Mouse (Mus musculus) cerebellum, postnatal 14 days (tissue): Measurements from ENCODE around the gene Ddx17.

Experiments used
- DNase-seq, 2 experiments: peaks; one replicate each; pipeline ENCODE4 v3.0.0; 2021; ENCODE audit warnings: mixed read lengths in 2 of 2

Ddx17 gene

DNA sequence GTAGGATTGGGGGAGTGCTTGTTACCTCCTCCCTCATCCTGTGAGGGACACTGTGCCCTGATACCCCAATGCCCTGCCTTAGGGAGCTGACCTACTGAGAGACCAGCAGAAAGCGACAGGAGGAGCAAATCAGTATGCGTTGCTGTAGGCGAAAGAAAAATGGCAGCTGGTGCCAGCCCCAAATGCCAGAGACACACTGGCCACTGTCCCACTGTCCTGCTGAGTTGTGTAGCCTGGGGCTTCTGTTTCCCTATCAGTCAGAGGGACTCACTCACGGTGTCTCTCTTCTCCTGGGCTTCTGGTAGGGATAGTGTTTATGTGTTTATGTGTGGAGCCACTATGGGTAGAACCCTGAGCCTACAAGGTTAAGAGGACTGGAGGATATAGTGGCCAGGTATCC lies 28.8 kb downstream of the Ddx17 start:
- DNase-seq, result peak; percentile 56 to 65

- peak in 1 of 2 experiments; percentile 62 for DNase-seq
Measured at GRCm38 (mm10) chr15:79516171-79517096, 30.1 kb downstream of the Ddx17 start, which contains the start of gene Kdelr3. Gene Kdelr3, plus strand, starts transcription at chr15:79516411.

DNA sequence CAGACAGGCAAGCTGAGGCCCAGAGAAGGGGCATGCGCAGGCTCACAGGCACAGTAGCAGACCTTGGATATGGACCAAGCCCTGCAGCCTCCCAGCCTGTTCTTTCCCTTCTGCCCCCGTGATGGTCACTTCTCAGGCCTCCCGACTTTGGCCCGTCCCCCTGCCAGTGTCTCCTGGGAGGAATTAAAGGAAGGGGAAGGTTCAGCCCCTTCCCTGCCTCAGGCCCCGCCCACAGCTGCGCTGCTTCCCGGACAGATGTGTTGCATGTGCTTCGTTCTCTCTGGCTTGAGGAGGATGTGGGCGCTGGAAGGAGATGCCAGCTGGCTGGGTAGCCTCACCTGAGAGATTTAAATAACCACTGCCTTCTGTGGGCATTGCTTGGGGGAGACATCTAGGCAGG lies 32.6 kb downstream of the Ddx17 start:
- no peak for DNase-seq

- DNase-seq, result peak; percentile 93 to 98
Measured at GRCm38 (mm10) chr15:79511553-79512320, 34.8 kb downstream of the Ddx17 start.

- no peak for DNase-seq
Measured at GRCm38 (mm10) chr15:79510425-79510824, 36.1 kb downstream of the Ddx17 start.

GRCm38 (mm10) chr15:79509998-79510397 lies 36.5 kb downstream of the Ddx17 start:
- DNase-seq, result no peak

- DNase-seq, result no peak
Measured at GRCm38 (mm10) chr15:79507055-79507828, 39.3 kb downstream of the Ddx17 start.

DNA sequence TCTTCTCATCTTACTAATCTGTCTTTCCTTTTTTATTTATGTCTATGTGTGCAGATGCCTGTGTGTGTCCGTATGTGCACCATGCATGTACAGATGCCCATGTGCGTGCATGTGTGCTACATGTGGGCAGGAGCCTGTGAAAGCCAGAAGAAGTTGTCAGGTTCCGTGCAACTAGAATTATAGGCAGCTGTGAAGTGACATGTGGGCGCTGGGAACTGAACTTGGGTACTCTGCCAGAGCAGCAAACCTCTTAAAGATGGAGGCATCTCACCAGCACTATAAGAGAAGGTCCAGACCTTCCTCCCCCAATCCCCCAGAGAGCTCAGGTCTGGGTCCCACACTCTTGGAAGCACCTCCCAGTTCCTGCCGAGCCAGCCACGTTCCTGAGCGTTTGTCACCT lies 40.1 kb downstream of the Ddx17 start:
- no peak for DNase-seq

GRCm38 (mm10) chr15:79505616-79506283 lies 40.8 kb downstream of the Ddx17 start:
- DNase-seq, result peak; percentile 78 to 89

DNA sequence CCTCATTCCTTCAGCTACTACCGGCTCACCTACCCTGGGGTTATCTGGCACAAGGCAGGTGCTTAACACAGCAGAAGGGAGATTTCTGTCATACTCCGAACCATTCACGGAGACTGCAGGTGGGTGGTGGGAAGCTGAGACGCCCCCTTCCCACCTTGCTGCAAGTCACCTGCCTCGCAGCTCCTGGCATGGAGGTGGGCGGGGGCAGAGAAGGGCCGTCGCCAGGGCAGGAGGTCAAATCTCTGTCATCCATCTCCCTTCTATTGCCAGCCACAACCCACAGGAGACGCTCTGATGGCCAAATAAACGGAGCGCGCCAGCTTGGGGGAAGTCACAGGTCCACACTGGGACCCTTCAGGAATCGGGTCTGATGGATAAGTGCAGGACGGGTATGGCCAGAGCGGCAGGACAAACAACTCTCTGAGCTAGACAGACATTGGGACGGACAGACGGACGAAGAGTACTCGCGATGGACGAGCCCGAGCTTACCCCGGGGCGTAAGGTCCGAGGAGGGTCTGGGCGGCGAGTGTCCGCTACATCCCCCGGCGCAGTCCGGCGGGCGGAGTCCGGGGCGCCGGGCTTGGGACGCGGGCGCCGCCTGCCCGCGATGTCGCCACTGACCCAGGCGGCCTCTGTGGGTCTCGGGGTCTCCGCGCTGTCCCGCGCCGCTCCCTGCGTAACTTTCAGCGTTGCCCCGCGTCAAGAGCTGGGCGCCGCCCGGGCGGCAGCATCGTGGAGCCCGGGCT lies 41.7 kb downstream of the Ddx17 start, which contains the start of gene Kcnj4:
Gene Kcnj4 (minus strand): TSS at position 535 of the 746 bp plus-strand sequence.
- DNase-seq, result no peak

- DNase-seq, result no peak
Measured at GRCm38 (mm10) chr15:79503438-79503837, 43.1 kb downstream of the Ddx17 start.

- peak in 1 of 2 experiments; percentile 41 for DNase-seq
Measured at GRCm38 (mm10) chr15:79502891-79503341, 43.6 kb downstream of the Ddx17 start.

DNA sequence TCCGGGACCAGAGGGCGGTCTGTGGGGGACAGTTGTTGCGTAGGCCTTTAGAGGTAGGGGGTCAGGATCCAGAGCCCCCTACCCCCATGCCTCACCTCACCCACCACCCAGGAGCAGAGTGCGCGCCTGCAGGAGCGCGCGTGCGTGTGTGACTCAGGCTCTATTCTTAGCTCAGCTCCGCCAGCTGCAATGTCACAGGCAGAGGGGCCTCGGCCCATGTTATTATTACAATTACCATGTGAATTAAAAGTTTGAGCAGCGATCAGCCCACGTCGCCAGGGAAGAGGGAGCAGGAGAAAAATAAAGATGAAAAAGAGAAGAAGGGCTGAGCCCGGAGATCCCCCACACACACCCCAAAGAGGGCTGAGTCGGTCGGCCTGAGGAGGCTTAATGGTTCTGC lies 46.4 kb downstream of the Ddx17 start:
- no peak for DNase-seq

DNA sequence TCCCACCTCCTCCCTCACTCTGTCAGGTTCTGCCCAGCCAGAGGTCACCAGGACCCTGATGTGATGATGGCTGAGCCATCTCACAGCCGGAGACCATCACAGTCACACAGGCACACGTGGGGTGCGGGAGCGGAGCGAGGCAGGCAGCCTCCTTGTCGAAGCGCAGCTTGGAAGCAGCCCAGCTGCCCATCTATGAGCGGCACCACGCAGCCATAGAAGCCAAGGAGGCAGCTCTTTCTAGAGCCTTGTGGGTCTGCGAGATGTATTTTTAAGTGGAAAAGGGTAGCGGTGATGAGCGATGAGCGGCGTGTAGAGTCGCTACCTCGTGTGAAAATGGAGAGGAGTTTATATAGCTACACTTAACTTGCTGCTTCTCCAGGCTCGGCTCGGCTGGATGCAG lies 53.0 kb downstream of the Ddx17 start:
- no peak for DNase-seq

DNA sequence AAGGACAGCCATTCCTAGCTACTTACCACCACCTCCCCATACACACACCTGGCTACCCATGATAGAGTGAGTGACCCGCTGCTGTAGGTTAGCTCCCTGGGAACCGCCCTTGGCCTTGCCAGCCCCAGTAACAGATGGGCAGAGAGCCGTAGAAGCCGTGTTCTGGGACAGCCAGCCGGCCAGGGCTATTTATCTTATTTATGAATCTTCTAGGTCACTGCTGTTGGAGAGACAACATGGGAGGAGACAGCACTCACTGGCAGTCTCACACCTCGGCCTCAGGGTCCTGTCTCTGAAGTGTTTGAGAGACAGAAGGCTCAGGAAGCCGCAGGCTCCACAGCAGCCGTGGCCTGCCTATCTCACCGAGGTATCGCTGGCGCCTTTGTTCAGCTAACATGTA lies 57.1 kb downstream of the Ddx17 start:
- no peak for DNase-seq

- DNase-seq, result no peak
Measured at GRCm38 (mm10) chr15:79481181-79481688, 65.3 kb downstream of the Ddx17 start.
